Mouse (Mus musculus): Measurements from ENCODE around the gene Dot1l.

The Dot1l gene

GRCm38 (mm10) chr10:80760596-80761524 lies 5.9 kb downstream of the Dot1l start:
- peak; percentile 60 for DNase-seq

DNA sequence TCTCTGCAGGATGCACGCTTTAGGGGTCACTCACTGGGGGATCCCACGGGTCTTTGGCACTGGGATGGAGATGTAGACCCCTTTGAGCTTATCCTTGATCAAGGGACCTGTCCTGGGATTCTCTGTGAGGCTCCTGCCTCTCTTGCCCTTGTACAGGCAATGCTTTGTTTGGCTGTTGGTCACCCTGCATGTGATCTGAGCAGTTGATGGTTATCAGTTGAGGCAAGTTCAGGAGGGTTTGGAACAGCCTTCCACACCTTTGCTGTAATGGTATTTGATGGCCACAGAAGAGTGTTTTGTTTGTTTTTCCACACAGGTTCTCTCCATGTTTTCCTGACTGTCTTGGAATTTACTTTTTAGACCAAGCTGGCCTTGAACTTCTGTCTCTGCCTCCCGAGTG lies 6.8 kb downstream of the Dot1l start:
- DNase-seq, result no peak

DNA sequence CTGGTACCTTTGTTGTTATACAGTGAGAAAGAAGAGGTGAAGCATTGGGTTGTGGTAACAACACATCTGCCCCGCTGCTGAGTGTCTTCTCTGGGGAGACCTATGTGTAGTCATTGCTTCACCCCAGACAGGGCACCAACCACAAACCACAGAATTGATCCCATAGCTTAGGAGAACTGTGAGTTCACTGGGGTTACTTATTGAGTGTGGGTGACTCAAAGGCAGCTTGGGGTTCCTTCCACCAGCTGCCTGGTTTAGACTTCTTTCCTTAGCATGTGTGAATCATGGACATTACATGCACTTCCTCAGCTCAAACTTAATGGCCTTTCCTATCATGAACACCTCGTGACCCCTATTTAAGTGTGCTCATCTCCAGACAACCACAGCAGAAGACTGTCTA lies 8.5 kb downstream of the Dot1l start:
- no peak for DNase-seq

DNA sequence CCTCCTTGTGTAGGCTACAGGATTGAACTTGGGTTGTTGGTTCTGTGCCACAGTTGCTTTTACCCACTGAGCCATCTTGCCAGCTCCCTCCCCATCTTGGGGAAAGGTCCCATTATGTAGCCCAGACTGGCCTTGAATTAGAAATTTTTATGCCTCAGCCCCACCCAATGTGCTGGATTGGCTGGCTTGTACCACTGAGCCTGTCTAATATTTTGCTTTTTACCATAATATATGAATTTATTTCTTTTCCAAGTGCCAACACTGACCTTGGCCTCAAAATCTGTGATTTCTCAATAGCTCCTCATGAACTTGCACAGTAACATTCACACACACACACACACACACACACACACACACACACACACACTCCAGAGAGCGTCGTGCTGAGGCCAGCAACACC lies 10.7 kb downstream of the Dot1l start:
- DNase-seq, result no peak

DNA sequence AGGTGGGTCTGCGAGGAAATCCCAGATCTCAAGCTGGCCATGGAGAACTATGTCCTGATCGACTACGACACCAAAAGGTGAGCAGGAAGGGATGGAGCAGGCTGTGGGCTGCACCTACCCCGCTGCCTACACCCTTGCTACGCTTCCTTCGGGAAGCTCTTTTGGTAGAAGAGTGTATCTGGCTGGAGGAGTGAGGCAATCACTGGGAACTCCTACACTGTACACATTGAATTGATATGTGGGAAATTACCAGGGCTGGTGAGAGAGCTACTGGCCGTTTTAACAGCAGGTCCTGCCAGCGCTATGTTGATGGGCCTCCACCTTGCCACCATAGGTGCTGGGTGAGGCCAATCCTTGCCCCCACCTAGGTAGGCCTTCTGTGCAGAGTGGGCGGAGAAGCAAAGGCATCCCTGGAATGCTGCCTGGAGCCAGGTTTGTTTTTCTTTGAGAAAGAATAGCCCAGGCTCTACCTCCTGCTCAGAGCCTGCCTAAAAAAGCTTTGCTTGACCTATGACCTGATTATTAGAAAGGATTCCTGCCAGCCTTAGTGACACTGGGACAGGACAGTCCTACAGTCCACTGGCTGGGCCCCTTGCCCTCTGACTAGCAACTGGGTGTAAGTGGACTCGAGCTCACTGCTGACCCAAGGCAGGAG lies 11.3 kb downstream of the Dot1l start:
- peak; percentile 71 for DNase-seq

GRCm38 (mm10) chr10:80768365-80768764 lies 13.4 kb downstream of the Dot1l start:
- no peak for DNase-seq

- DNase-seq, result no peak
These were observed 18.8 kb downstream of the Dot1l start for GRCm38 (mm10) chr10:80773816-80774215.

GRCm38 (mm10) chr10:80774549-80774948 lies 19.5 kb downstream of the Dot1l start:
- DNase-seq, result peak; percentile 78

GRCm38 (mm10) chr10:80774981-80775380 lies 20.0 kb downstream of the Dot1l start:
- no peak for DNase-seq

GRCm38 (mm10) chr10:80775731-80776130 lies 20.7 kb downstream of the Dot1l start:
- no peak for DNase-seq

GRCm38 (mm10) chr10:80776358-80776869 lies 21.4 kb downstream of the Dot1l start:
- no peak for DNase-seq

- DNase-seq, result no peak
These were observed 22.1 kb downstream of the Dot1l start for GRCm38 (mm10) chr10:80777123-80777522.

GRCm38 (mm10) chr10:80779565-80779964 lies 24.6 kb downstream of the Dot1l start:
- no peak for DNase-seq

GRCm38 (mm10) chr10:80784302-80784701 lies 29.3 kb downstream of the Dot1l start:
- no peak for DNase-seq

DNA sequence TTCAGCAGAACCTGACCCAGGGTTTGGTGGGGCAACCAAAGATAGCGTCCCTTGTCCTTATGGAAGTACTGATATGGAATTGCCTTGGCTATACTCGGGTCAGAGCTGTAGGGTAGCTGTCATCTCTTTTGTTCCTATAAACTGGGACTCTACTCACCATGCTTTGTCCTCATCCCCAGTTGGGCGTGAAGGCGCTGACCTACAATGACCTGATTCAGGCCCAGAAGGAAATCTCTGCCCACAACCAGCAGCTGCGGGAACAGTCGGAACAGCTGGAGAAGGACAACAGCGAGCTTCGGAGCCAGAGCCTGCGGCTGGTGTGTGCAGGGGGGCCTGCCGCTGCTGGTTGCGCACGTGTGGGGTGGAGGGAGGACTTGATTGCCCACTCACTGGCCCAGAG lies 29.9 kb downstream of the Dot1l start:
- no peak for DNase-seq

DNA sequence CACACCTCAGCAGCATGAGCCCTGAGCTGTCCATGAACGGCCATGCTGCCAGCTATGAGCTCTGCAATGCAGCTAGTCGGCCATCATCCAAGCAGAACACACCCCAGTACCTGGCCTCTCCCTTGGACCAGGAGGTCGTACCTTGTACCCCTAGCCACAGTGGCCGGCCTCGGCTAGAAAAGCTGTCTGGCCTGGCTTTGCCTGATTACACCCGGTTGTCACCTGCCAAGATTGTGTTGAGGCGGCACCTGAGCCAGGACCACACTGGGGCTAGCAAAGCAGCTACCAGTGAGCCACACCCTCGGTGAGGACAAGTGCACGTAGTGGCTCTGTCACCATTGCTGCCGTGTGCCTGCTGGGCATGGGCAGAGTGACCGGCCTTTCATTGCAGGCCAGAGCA lies 31.0 kb downstream of the Dot1l start:
- no peak for DNase-seq

- no peak for DNase-seq
These were observed 32.5 kb downstream of the Dot1l start for GRCm38 (mm10) chr10:80787517-80787916.

GRCm38 (mm10) chr10:80790761-80791404 lies 35.9 kb downstream of the Dot1l start:
- no peak for DNase-seq

GRCm38 (mm10) chr10:80791476-80792174 lies 36.6 kb downstream of the Dot1l start:
- DNase-seq, result no peak

- DNase-seq, result no peak
These were observed 37.4 kb downstream of the Dot1l start for GRCm38 (mm10) chr10:80792175-80793032.

DNA sequence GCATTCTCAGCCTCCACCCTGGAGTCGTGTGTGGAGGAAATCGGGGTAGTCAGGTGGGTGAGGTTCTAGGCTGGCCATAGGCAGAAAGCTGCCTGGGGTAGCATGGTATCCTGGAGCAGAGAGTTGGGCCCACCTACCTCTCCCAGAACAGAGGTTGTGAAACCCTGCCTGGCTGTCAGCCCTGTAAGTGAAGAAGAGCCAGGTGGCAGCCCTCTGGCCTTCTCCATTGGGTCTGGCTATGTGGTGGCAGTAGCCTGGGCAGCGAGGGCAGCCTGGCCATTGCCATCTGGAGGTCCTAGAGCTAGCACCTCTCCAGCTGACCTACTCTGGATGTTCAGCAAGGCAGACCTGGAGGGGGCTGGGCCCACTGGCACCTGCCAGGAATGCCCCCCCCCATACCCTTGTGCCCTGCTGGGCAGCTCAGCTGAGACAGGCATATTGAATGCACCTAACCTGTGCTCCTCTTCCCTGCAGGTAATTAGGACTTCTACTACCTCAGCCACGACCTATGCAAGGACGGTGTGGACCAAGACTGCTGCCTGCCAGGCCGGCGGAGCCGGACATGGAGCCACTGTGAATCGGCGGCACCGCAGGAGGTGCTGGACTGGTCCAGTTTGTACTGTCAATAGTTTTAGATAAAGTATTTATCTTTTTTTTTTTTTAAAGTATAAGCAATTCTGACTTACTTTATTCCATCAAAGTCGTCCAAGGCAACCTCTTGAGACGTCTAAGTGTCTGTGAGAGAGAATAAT lies 38.2 kb downstream of the Dot1l start:
- DNase-seq, result no peak
